Mouse (Mus musculus) spleen, adult 10 weeks (tissue): ENCODE data around the gene Gcgr. TPM values are rescaled to one million over a fixed set of nuclear protein-coding genes. Genes with fewer than 3 reads are reported as not detected.

Experiments
- polyA plus RNA-seq: library from polyadenylated mRNA; stranded (reverse); fragments of 350-450 nt; fragmentation: Illumina TruSeq; extraction: RNeasy Lipid Tissue Mini Kit (QIAGEN cat#74804); gene quantifications from one replicate; pipeline ENCODE4 v1.2.3, GENCODE M21; 2015; ENCODE audit warnings: low replicate concordance; ENCODE audit not compliant: insufficient read depth

Gene Gcgr
- polyA plus RNA-seq: not detected

GRCm38 (mm10) chr11:120530085-120530964 lies at the start of gene Gcgr:
Gene Gcgr (plus strand): TSS chr11:120530699.

DNA sequence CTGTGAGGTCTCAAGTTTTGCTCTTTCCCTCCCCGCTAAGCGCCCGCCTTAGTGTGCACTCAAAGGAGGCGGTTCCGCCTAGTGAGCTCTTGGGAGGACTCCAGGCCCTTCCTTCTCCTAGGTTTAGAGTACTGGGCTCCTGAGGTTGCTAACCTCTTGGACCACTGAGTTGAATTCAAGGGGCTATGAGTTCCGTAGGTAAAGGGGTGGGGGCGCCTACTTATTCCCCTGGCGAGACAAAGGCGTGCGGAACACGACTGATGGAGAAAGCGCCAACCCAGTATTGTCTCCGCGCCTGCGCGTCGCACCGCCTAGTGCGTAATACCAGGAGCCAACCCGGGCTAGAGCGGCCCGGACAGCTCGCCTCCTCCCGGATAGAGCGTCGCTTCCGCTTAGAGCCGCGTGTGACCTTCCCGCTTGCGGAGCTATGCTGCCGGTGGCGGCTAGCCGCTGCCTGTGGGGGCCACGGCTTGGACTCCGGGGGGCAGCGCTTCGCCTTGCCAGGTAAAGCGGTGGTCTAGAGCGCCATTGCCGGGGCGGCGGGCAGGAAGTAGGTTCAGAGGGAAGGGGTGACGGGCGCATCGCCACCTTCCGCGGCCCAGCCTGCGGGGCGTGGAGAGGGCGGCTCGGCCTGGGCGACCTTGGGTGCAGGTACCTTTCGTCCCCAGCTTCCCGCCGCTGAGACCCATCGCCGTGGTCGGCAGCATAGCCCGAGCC lies 46.1 kb upstream of the Gcgr start, which contains the start of gene Mrpl12:
Gene Mrpl12 (plus strand): TSS at position 349 of the 717 bp plus-strand sequence.

DNA sequence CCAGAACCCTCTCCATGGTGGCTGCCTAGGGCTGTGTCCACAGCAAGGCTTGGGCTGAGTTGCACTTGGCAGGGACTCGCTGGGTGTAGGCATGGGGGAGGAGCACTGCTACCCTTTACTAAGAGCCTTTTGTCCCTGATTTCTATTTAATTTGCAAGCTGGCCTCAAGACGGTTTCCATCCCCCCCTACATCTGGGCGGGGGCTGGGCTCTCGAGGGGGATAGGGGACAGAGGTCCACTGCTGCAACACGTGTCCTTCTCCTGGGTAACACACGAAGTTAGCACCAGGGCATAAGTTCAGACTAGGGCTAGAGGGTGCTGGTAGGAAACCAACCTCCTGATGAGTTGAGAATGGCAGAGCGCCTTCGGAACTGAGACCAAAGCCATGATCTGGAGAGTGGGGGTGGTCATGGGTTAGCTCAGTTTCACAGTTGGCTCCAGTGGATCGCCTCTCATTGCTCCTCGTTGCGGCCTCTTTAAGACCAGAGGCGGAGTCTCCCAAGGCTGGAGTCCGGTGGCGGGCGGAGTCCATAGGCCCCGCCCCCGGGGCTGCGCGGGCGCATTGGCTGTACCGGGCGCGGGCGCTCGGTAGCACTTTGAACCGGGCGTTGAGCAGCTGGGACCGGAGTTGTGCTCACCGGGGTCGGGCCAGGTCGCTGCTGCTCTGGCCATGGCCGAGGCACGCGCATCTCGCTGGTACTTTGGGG lies 39.0 kb upstream of the Gcgr start, which contains the start of gene Slc25a10:
Gene Slc25a10 (plus strand): TSS at position 524 of the 707 bp plus-strand sequence.

GRCm38 (mm10) chr11:120549168-120549945 lies 18.9 kb downstream of the Gcgr start, which contains the start of gene Mcrip1:
Gene Mcrip1 (minus strand): TSS chr11:120549727.

DNA sequence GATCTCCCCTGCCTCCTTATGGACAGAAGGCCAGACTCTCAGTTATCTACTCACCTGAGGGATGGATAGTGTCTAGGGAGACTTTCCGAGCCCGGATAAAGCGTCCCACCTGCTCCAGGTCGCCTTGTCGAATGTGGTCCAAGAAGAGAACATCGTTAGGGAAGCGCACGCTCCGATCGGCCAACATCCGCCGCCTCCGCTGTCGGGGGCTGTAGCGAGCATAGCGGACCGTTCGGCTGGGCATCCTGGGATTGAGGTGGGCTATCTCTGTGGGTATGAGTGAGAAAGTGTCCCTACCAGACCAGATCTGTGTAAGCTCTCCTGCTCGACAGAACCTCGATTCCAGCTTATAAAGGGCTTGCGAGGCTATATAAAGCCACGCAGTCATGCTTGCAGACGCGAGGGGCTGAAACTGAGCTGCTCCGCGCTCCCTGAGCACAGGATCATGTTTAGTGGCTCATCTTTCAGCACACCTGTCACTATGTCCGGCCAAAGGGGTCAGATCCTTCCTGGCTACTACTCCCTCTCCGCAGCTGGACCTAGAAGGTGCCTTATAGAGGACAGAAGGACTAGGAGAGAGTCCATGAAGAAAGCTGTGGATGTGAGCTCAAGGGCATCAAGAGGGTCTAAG lies 20.4 kb downstream of the Gcgr start, which contains the start of gene Ppp1r27:
Gene Ppp1r27 (minus strand): TSS at position 323 of the 631 bp plus-strand sequence.

DNA sequence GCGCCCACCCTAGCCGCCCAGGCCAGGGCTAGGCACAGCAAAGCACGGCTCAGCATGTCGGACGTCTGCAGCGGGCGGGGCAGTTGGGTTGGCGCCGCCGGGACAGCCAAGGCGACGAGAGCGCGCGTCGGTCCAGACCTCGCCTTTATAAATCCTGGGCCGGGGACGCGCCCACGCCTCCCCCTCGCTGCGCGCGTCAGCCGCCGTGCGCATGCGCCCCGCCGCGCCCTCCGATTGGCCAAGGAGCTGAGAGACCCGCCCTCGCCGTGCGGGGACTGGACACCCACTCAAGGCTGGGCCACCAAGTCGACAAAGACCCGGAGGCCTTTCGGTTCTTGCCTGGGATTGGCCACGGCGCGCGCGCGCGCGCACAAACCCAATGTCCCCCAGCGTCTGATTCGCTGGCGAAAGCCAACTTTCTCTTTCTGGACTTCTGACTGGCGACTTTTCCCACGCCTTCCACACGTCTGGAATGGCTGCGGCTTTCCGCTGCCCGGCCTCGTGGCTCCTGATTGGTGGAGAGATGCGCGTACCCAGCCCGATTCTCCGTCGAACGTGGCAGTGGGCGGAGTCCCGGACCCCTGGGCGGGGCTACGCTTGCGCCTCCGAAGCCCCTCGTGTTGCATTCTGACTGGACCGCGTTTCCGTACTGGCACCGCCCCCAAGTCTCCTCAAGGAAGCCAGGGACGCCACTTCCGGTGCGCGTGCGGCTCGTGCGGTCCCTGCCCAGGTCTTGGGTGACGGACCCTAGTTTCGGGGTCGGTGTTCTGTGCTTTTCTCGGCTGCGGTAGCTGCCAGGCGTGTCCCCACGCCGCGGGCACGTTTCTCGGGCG lies 42.5 kb downstream of the Gcgr start, which contains the start of gene P4hb:
Gene P4hb (minus strand): TSS at position 502 of the 833 bp plus-strand sequence.

DNA sequence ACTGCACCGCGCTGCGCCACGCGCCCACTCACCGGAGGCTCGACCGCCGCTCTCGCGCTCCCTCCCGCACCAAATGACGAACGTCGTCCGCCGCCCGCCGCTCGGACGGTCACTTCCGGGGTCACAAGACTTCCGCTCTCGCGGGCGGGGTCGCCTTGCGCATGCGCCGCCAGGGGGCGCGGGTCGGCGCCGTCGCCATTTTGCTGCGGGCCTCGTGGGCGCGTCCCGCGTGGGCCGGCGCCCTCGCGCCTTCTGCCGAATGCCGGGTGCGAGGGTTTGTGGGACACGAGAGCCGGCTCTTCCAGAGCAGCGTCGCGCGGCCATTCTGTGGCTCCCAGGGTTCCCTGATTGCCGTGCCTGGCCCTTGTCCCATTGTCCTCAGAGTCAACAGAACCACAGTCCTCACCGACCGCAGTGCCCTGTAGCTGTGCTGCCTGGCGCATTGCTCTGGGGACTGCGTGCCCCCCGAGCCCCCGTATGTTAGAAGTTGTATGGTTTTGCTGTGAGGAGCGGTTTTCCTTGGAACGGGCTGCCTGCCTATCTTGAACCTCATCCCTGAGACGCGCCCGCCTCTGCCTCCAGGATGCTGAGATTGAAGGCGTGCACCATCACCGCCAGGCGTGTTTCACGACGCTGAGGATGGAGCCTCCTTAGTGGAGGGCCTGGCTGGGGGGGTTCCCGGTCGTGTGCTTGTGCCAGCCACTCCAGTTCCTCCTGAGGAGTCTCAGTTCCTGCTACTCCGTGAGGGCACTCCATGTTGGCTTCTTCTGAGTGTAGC lies 51.2 kb downstream of the Gcgr start, which contains the start of gene Arhgdia:
Gene Arhgdia (minus strand): TSS at position 135 of the 778 bp plus-strand sequence.

Other genes starting within 250 kb of the Gcgr start
- gene Actg1, start 182.2 kb upstream of the Gcgr start, polyA plus RNA-seq: 1,508 TPM
- not detected for gene Fscn2, start 169.2 kb upstream of the Gcgr start, polyA plus RNA-seq
- 1.6 TPM for gene Faap100, start 151.9 kb upstream of the Gcgr start, polyA plus RNA-seq
- gene Nploc4, start 93.0 kb upstream of the Gcgr start, polyA plus RNA-seq: 36.3 TPM
- gene Tspan10, start 88.1 kb upstream of the Gcgr start, polyA plus RNA-seq: 2.7 TPM
- gene Pde6g, start 77.2 kb upstream of the Gcgr start, polyA plus RNA-seq: 0.39 TPM
- 4.1 TPM for gene Oxld1, start 72.6 kb upstream of the Gcgr start, polyA plus RNA-seq
- 39.8 TPM for gene Ccdc137, start 72.6 kb upstream of the Gcgr start, polyA plus RNA-seq
- gene Arl16, start 63.1 kb upstream of the Gcgr start, polyA plus RNA-seq: 23.9 TPM
- 16.3 TPM for gene Mrpl12, start 46.1 kb upstream of the Gcgr start, polyA plus RNA-seq
- 4.4 TPM for gene Slc25a10, start 38.9 kb upstream of the Gcgr start, polyA plus RNA-seq
- 25.6 TPM for gene Mcrip1, start 19.0 kb downstream of the Gcgr start, polyA plus RNA-seq
- gene Ppp1r27, start 20.4 kb downstream of the Gcgr start, polyA plus RNA-seq: not detected
- 169 TPM for gene P4hb, start 42.6 kb downstream of the Gcgr start, polyA plus RNA-seq
- gene Arhgdia, start 50.9 kb downstream of the Gcgr start, polyA plus RNA-seq: 169 TPM
- gene Alyref, start 67.7 kb downstream of the Gcgr start, polyA plus RNA-seq: 65.0 TPM
- 30.2 TPM for gene Anapc11, start 67.7 kb downstream of the Gcgr start, polyA plus RNA-seq
- gene Npb, start 77.8 kb downstream of the Gcgr start, polyA plus RNA-seq: not detected
- 42.1 TPM for gene Pcyt2, start 87.2 kb downstream of the Gcgr start, polyA plus RNA-seq
- 70.1 TPM for gene Sirt7, start 94.5 kb downstream of the Gcgr start, polyA plus RNA-seq
- 22.5 TPM for gene Mafg, start 102.9 kb downstream of the Gcgr start, polyA plus RNA-seq
- gene Pycr1, start 113.1 kb downstream of the Gcgr start, polyA plus RNA-seq: 1.8 TPM
- gene Myadml2, start 117.5 kb downstream of the Gcgr start, polyA plus RNA-seq: 0.73 TPM
- not detected for gene Notum, start 130.5 kb downstream of the Gcgr start, polyA plus RNA-seq
- gene Aspscr1, start 142.3 kb downstream of the Gcgr start, polyA plus RNA-seq: 22.3 TPM
- 28.0 TPM for gene Cenpx, start 183.0 kb downstream of the Gcgr start, polyA plus RNA-seq
- 10.3 TPM for gene Lrrc45, start 183.2 kb downstream of the Gcgr start, polyA plus RNA-seq
- gene Rac3, start 190.8 kb downstream of the Gcgr start, polyA plus RNA-seq: 1.2 TPM
- 7.8 TPM for gene Dcxr, start 196.6 kb downstream of the Gcgr start, polyA plus RNA-seq
- gene Cbr2, start 201.4 kb downstream of the Gcgr start, polyA plus RNA-seq: 1.7 TPM
- 0.40 TPM for gene Hmga1b, start 232.1 kb downstream of the Gcgr start, polyA plus RNA-seq